Mouse (Mus musculus): ENCODE results near the gene Dtx4. TPM values are rescaled to one million over a fixed set of nuclear protein-coding genes. Genes with fewer than 3 reads are reported as not detected.

Dtx4 gene
- polyA plus RNA-seq, 1 experiment from 2014 or later, result 1.8 TPM

DNA sequence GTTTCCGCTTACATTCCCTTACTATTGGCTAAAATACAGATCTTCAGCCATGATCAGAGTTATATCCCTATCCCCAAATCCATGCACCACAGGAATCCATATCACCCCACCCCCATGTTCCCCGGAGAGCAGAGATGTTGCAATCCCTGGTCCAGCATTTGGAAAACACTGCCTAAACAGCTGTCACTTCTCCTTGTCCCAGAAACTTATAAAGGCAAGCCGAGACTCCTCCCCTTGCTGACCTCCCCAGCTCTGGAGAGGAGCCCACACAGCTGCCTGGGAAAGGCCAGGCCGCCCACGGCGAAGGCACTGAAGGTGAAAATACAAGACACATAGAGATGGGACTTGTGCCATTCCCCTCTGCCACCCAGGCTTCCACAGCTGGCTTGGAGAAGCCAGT lies 14.4 kb downstream of the Dtx4 start:
- Histone ChIP-seq H3K4me3 (ENCODE audit: control insufficient read depth in 1 of 2, insufficient read depth in 1 of 2, low read depth in 1 of 2, low read length in 2 of 2) (no peak overlapping the region), H3K27ac (replicated peaks in 1 of 2; ENCODE audit: control insufficient read depth in 1 of 2, insufficient read depth in 1 of 2, low read depth in 2 of 2, low read length in 2 of 2) (no peak overlapping the region), H3K4me2 (ENCODE audit: low read length) (no peak overlapping the region), H3K9ac (ENCODE audit: low read length) (no peak overlapping the region), H3K4me1 (ENCODE audit: control insufficient read depth in 2 of 2, insufficient read depth in 2 of 2, low read length in 2 of 2) (peaks cover 8 to 17% of the 10 kb centered on the region in 2 experiments; a peak in 3 of 4 replicates), H3K36me3 (ENCODE audit: control insufficient read depth, insufficient read depth, low read length) (no peaks in the 10 kb centered on the region), H3K9me3 (ENCODE audit: control insufficient read depth, low read length) (no peaks in the 10 kb centered on the region), H3K27me3 (ENCODE audit: control insufficient read depth, insufficient read depth, low read length) (no peaks in the 10 kb centered on the region)
- WGBS, result 85% methylated on average over 6 of the region's 6 CpGs
- ATAC-seq (ENCODE audit: insufficient number of reproducible peaks, insufficient read depth, low FRiP score, low read depth), result no peak

DNA sequence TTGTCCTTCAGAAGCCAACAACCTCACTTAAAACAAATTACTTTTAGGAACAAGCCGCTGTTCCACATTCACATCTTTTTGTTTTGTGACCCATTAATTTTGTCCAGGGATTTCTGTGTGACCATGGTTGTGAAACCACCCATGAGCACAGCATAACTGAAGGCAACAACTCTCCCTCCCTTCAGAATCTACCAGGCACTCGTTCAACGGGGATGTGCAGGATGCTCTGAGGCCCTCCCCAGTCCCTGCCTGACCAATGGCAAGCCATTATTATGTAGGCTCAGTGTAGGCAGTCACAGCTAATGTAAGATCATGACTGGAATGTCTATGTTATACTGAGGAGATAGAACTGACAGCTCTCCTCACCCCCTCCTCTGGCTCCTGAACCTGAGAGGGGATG lies 15.6 kb downstream of the Dtx4 start:
- WGBS, result 50% methylated on average over 3 of the region's 3 CpGs
- Histone ChIP-seq H3K36me3 (ENCODE audit: control insufficient read depth, insufficient read depth, low read length) (no peaks in the 10 kb centered on the region), H3K4me1 (ENCODE audit: control insufficient read depth in 2 of 2, insufficient read depth in 2 of 2, low read length in 2 of 2) (peaks cover 8 to 17% of the 10 kb centered on the region in 2 experiments; a peak in 3 of 4 replicates), H3K4me3 (ENCODE audit: control insufficient read depth in 1 of 2, insufficient read depth in 1 of 2, low read depth in 1 of 2, low read length in 2 of 2) (no peak overlapping the region), H3K9ac (ENCODE audit: low read length) (no peak overlapping the region), H3K4me2 (ENCODE audit: low read length) (no peak overlapping the region), H3K27ac (replicated peaks in 1 of 2; ENCODE audit: control insufficient read depth in 1 of 2, insufficient read depth in 1 of 2, low read depth in 2 of 2, low read length in 2 of 2) (no peak overlapping the region), H3K27me3 (ENCODE audit: control insufficient read depth, insufficient read depth, low read length) (no peaks in the 10 kb centered on the region), H3K9me3 (ENCODE audit: control insufficient read depth, low read length) (no peaks in the 10 kb centered on the region)
- no peak for ATAC-seq (ENCODE audit: insufficient number of reproducible peaks, insufficient read depth, low FRiP score, low read depth)

DNA sequence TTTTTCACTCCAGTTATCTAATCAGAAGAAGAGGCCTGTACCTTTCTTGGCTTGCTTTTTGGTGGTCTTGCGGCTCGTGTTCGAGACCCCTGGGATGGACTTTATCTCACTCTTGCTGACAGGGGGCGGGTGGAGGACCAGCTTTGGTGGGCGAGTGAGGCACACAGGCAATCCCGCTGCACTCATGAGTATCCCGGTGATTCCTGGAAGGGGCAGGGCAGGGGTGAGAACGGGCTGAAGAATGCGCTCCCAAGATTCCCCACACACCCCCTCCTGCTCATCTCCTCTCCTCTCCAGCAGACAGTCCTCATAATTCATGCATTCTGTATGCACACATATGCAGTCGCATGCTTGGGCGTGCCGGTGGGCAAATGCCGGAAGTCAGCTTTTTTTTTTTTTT lies 16.0 kb downstream of the Dtx4 start:
- no peak for ATAC-seq (ENCODE audit: insufficient number of reproducible peaks, insufficient read depth, low FRiP score, low read depth)
- no peaks in the 10 kb centered on the region for H3K36me3 ChIP-seq (ENCODE audit: control insufficient read depth, insufficient read depth, low read length)
- H3K4me1 ChIP-seq (ENCODE audit: control insufficient read depth in 2 of 2, insufficient read depth in 2 of 2, low read length in 2 of 2), result peaks cover 8 to 17% of the 10 kb centered on the region in 2 experiments; a peak in 3 of 4 replicates
- H3K9ac ChIP-seq (ENCODE audit: low read length), result no peak overlapping the region
- H3K27me3 ChIP-seq (ENCODE audit: control insufficient read depth, insufficient read depth, low read length), result no peaks in the 10 kb centered on the region
- H3K27ac ChIP-seq (replicated peaks in 1 of 2; ENCODE audit: control insufficient read depth in 1 of 2, insufficient read depth in 1 of 2, low read depth in 2 of 2, low read length in 2 of 2), result no peak overlapping the region
- no peak overlapping the region for H3K4me3 ChIP-seq (ENCODE audit: control insufficient read depth in 1 of 2, insufficient read depth in 1 of 2, low read depth in 1 of 2, low read length in 2 of 2)
- 42% methylated on average over 13 of the region's 13 CpGs for WGBS
- H3K4me2 ChIP-seq (ENCODE audit: low read length), result no peak overlapping the region
- H3K9me3 ChIP-seq (ENCODE audit: control insufficient read depth, low read length), result no peaks in the 10 kb centered on the region

GRCm38 (mm10) chr19:12484210-12484609 lies 17.0 kb downstream of the Dtx4 start:
- Histone ChIP-seq H3K9ac (ENCODE audit: low read length) (no peak overlapping the region), H3K36me3 (ENCODE audit: control insufficient read depth, insufficient read depth, low read length) (no peaks in the 10 kb centered on the region), H3K9me3 (ENCODE audit: control insufficient read depth, low read length) (no peaks in the 10 kb centered on the region), H3K4me3 (ENCODE audit: control insufficient read depth in 1 of 2, insufficient read depth in 1 of 2, low read depth in 1 of 2, low read length in 2 of 2) (no peak overlapping the region), H3K4me2 (ENCODE audit: low read length) (no peak overlapping the region), H3K27ac (replicated peaks in 1 of 2; ENCODE audit: control insufficient read depth in 1 of 2, insufficient read depth in 1 of 2, low read depth in 2 of 2, low read length in 2 of 2) (no peak overlapping the region), H3K27me3 (ENCODE audit: control insufficient read depth, insufficient read depth, low read length) (no peaks in the 10 kb centered on the region), H3K4me1 (ENCODE audit: control insufficient read depth in 2 of 2, insufficient read depth in 2 of 2, low read length in 2 of 2) (peaks cover 8 to 17% of the 10 kb centered on the region in 2 experiments; a peak in 3 of 4 replicates)
- WGBS, result 62% methylated on average over 4 of the region's 4 CpGs
- ATAC-seq (ENCODE audit: insufficient number of reproducible peaks, insufficient read depth, low FRiP score, low read depth), result no peak

GRCm38 (mm10) chr19:12483782-12484181 lies 17.5 kb downstream of the Dtx4 start:
- no peaks in the 10 kb centered on the region for H3K27me3 ChIP-seq (ENCODE audit: control insufficient read depth, insufficient read depth, low read length)
- peaks cover 8 to 17% of the 10 kb centered on the region in 2 experiments; a peak in 3 of 4 replicates for H3K4me1 ChIP-seq (ENCODE audit: control insufficient read depth in 2 of 2, insufficient read depth in 2 of 2, low read length in 2 of 2)
- H3K9me3 ChIP-seq (ENCODE audit: control insufficient read depth, low read length), result no peaks in the 10 kb centered on the region
- H3K9ac ChIP-seq (ENCODE audit: low read length), result no peak overlapping the region
- 38% methylated on average over 4 of the region's 4 CpGs for WGBS
- no peaks in the 10 kb centered on the region for H3K36me3 ChIP-seq (ENCODE audit: control insufficient read depth, insufficient read depth, low read length)
- no peak overlapping the region for H3K4me2 ChIP-seq (ENCODE audit: low read length)
- 0 out of 4 replicates have a peak overlapping the region, but pooled peaks of 1 of the 2 experiments have one; percentile 17 for H3K27ac ChIP-seq (replicated peaks in 1 of 2; ENCODE audit: control insufficient read depth in 1 of 2, insufficient read depth in 1 of 2, low read depth in 2 of 2, low read length in 2 of 2)
- ATAC-seq (ENCODE audit: insufficient number of reproducible peaks, insufficient read depth, low FRiP score, low read depth), result no peak
- H3K4me3 ChIP-seq (ENCODE audit: control insufficient read depth in 1 of 2, insufficient read depth in 1 of 2, low read depth in 1 of 2, low read length in 2 of 2), result no peak overlapping the region

- no peak for ATAC-seq (ENCODE audit: insufficient number of reproducible peaks, insufficient read depth, low FRiP score, low read depth)
- no peak overlapping the region for H3K27ac ChIP-seq (replicated peaks in 1 of 2; ENCODE audit: control insufficient read depth in 1 of 2, insufficient read depth in 1 of 2, low read depth in 2 of 2, low read length in 2 of 2)
- H3K27me3 ChIP-seq (ENCODE audit: control insufficient read depth, insufficient read depth, low read length), result no peaks in the 10 kb centered on the region
- WGBS, result 84% methylated on average over 6 of the region's 6 CpGs
- H3K9ac ChIP-seq (ENCODE audit: low read length), result no peak overlapping the region
- H3K9me3 ChIP-seq (ENCODE audit: control insufficient read depth, low read length), result no peaks in the 10 kb centered on the region
- H3K4me2 ChIP-seq (ENCODE audit: low read length), result no peak overlapping the region
- no peak overlapping the region for H3K4me3 ChIP-seq (ENCODE audit: control insufficient read depth in 1 of 2, insufficient read depth in 1 of 2, low read depth in 1 of 2, low read length in 2 of 2)
- H3K4me1 ChIP-seq (ENCODE audit: control insufficient read depth in 2 of 2, insufficient read depth in 2 of 2, low read length in 2 of 2), result peaks cover 8% of the 10 kb centered on the region in 2 experiments; a peak in 3 of 4 replicates
- H3K36me3 ChIP-seq (ENCODE audit: control insufficient read depth, insufficient read depth, low read length), result no peaks in the 10 kb centered on the region
Observed at GRCm38 (mm10) chr19:12478369-12478768, 22.9 kb downstream of the Dtx4 start.

- no peak overlapping the region for H3K4me3 ChIP-seq (ENCODE audit: control insufficient read depth in 1 of 2, insufficient read depth in 1 of 2, low read depth in 1 of 2, low read length in 2 of 2)
- no peak overlapping the region for H3K27ac ChIP-seq (replicated peaks in 1 of 2; ENCODE audit: control insufficient read depth in 1 of 2, insufficient read depth in 1 of 2, low read depth in 2 of 2, low read length in 2 of 2)
- peaks cover 8% of the 10 kb centered on the region in 2 experiments; a peak in 3 of 4 replicates for H3K4me1 ChIP-seq (ENCODE audit: control insufficient read depth in 2 of 2, insufficient read depth in 2 of 2, low read length in 2 of 2)
- H3K36me3 ChIP-seq (ENCODE audit: control insufficient read depth, insufficient read depth, low read length), result no peaks in the 10 kb centered on the region
- H3K9ac ChIP-seq (ENCODE audit: low read length), result no peak overlapping the region
- no peaks in the 10 kb centered on the region for H3K27me3 ChIP-seq (ENCODE audit: control insufficient read depth, insufficient read depth, low read length)
- no peak overlapping the region for H3K4me2 ChIP-seq (ENCODE audit: low read length)
- H3K9me3 ChIP-seq (ENCODE audit: control insufficient read depth, low read length), result no peaks in the 10 kb centered on the region
- no peak for ATAC-seq (ENCODE audit: insufficient number of reproducible peaks, insufficient read depth, low FRiP score, low read depth)
- 34% methylated on average over 5 of the region's 5 CpGs for WGBS
Observed at GRCm38 (mm10) chr19:12476721-12477270, 24.5 kb downstream of the Dtx4 start.
